Mouse (Mus musculus) right cerebral cortex, postnatal 14 days (tissue): Measurements from ENCODE around the gene Kansl2.

ENCODE experiments used
- DNase-seq: peaks from one replicate; pipeline ENCODE4 v3.0.0; 2022

Gene Kansl2

DNA sequence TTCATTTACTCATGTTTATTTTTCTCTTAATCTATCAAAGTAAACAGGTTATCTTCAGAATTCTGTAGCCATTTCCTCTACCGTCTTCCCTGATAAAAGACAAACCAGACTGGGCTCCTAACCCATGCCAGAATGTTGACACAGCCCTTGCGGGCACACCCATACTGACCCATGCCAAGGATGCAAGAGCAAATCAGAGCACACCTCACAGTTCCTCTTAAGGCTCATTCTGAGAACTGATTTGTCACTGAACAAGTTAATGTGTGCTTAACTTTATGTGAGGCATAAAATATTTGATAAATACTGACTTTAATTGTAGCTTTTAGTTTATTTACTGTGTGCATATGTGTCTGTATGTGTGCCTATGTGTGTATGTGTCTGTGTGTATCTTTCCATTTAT is 42.7 kb downstream of the Kansl2 start:
- no peak for DNase-seq

GRCm38 (mm10) chr15:98486433-98487021 is 47.5 kb downstream of the Kansl2 start:
- no peak for DNase-seq

- DNase-seq = no peak
Observed at GRCm38 (mm10) chr15:98483907-98484886, 49.9 kb downstream of the Kansl2 start.

DNA sequence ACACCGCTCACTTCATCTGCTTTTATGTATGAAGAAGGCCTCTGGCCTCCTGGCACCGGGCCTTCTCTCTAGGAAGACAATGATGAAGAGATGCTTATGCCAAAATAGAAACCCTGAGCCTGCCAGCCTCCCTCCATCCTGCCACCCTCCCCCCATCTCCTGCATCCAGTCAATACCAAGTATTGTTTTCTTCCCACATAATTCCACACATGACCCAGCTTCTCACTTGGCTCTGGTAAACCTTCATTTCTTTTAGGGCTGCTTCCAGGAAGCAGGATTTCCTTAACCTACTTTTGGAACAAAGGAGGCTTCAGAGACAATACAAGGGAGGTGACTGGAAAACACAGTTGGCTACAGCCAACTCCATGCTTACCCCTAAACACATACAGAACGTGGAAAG is 51.4 kb downstream of the Kansl2 start, which contains the start of gene Lalba:
TSS of gene Lalba (minus strand) at position 21 of the 400 bp plus-strand sequence.
- no peak for DNase-seq

- DNase-seq = no peak
Observed at GRCm38 (mm10) chr15:98479568-98480102, 54.4 kb downstream of the Kansl2 start.

- DNase-seq = no peak
Observed at GRCm38 (mm10) chr15:98476281-98476680, 57.8 kb downstream of the Kansl2 start.

- DNase-seq = peak; percentile 60
Observed at GRCm38 (mm10) chr15:98475382-98475781, 58.7 kb downstream of the Kansl2 start.

- no peak for DNase-seq
Observed at GRCm38 (mm10) chr15:98474958-98475357, 59.1 kb downstream of the Kansl2 start.

DNA sequence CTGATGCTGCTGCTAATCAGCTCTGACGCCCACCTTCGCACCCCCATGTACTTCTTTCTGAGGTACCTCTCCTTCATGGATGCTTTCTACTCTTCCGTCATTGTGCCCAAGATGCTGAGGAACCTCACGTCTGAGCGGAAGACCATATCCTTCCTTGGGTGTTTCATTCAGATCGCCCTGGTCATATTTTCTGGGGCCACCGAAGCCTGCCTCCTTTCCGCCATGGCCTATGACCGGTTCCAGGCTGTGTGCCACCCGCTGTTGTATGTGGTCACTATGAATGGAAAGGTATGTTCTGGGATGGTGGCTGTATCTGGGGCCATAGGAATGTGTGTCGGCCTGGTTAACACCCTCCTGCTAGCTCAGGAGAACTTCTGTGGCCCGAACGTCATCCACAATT is 62.5 kb downstream of the Kansl2 start:
- no peak for DNase-seq

DNA sequence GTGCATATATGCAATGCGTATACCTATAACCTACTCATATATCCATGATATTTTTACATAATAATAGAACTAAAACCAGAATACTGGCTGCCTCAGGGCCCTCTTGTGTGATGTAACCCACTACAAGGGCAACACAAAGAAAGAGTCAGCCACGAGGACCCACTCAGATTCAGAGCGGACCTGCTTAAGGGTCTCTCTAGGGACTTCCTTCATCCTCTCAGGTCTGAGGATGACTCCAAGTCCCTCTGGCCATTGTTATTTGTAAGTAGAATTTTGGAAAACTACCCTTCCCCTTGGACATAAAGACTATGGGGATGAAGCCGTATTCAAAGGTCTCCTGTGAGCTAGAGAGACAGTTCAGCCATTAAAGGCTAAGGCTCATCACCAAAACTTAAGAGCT is 64.5 kb downstream of the Kansl2 start, which contains the start of gene OR5BS1P:
TSS of gene OR5BS1P (plus strand) at position 301 of the 400 bp plus-strand sequence.
- no peak for DNase-seq
